ENCODE assay signal across 20 mouse cellular contexts in genomic region chr6:32144771-32145170, GRCm38 (mm10).
DNase-seq lines count a peak whose midpoint lies in the region; ATAC-seq and TF ChIP-seq lines count a peak whose summit lies in the region.
"Had no signal": no experiment of that assay in that cellular context is flagged by ENCODE, and none has a peak within 500 bp of the region (broad histone marks: within the 10 kb centered on the region; RNA-seq: fewer than 3 reads in every experiment).

No protein-coding gene starts in this region.

- no peak overlapping the region for H3K4me2 ChIP-seq in heart, embryonic 11.5 days
- H3K4me2 ChIP-seq: heart, embryonic 13.5 days; hindbrain, embryonic 14.5 days had no signal

- TF ChIP-seq CTCF in layer of hippocampus, adult 2 months (conservative IDR thresholded peaks at IDR 0.05), result no peak

- H3K36me3 ChIP-seq in heart, embryonic 10.5 days, result peaks cover 14% of the 10 kb centered on the region; the same call in 1 of the 2 replicates
- no peaks in the 10 kb centered on the region for H3K36me3 ChIP-seq in heart, embryonic 11.5 days (ENCODE audit: control insufficient read depth, insufficient read depth, low read length)
- H3K36me3 ChIP-seq: embryonic facial prominence, embryonic 10.5 days had no signal

- no peak overlapping the region for H3K4me3 ChIP-seq in heart, embryonic 10.5 days
- no peak overlapping the region for H3K4me3 ChIP-seq in heart, embryonic 11.5 days (ENCODE audit: low read depth, low read length)
- no peak overlapping the region for H3K4me3 ChIP-seq in layer of hippocampus, adult 2 months
- H3K4me3 ChIP-seq: embryonic facial prominence, embryonic 10.5 days; heart, embryonic 13.5 days had no signal

- WGBS in heart, embryonic 10.5 days, result 74% methylated on average over 4 of the region's 4 CpGs
- WGBS in heart, embryonic 11.5 days (ENCODE audit: insufficient replicate concordance), result 67% methylated on average over 4 of the region's 4 CpGs

- no peaks in the 10 kb centered on the region for H3K9me3 ChIP-seq in heart, embryonic 10.5 days
- no peaks in the 10 kb centered on the region for H3K9me3 ChIP-seq in heart, embryonic 11.5 days (replicated peaks; ENCODE audit: control insufficient read depth, low read length)
- H3K9me3 ChIP-seq: embryonic facial prominence, embryonic 10.5 days; heart, embryonic 13.5 days had no signal

- no peak overlapping the region for H3K27ac ChIP-seq in heart, embryonic 10.5 days
- no peak overlapping the region for H3K27ac ChIP-seq in heart, embryonic 11.5 days (ENCODE audit: low read depth, low read length)
- peak overlapping the region; percentile 48; the same call in 1 of the 2 replicates for H3K27ac ChIP-seq in layer of hippocampus, adult 2 months
- H3K27ac ChIP-seq: embryonic facial prominence, embryonic 10.5 days; heart, embryonic 13.5 days; hindbrain, embryonic 14.5 days had no signal

- no peak overlapping the region for H3K9ac ChIP-seq in heart, embryonic 11.5 days (ENCODE audit: low read depth, low read length)
- H3K9ac ChIP-seq: heart, embryonic 13.5 days; hindbrain, embryonic 14.5 days had no signal

- peak; percentile 52 for DNase-seq in heart, embryonic 10.5 days (ENCODE audit: low spot score)
- DNase-seq in layer of hippocampus, adult 2 months (ENCODE audit: low spot score in 2 of 2), result no peak
- DNase-seq in layer of hippocampus, postnatal 25 days (ENCODE audit: extremely low spot score in 1 of 2, low spot score in 1 of 2), result no peak
- peak; percentile 15 for DNase-seq in R1 (ENCODE audit: low read depth, low spot score)
- DNase-seq in forelimb bud, embryonic 11.5 days (ENCODE audit: low read depth, low spot score), result peak; percentile 30
- DNase-seq in gastrocnemius, adult 18-20 months (ENCODE audit: low spot score), result no peak
- DNase-seq in ovary, adult 18-20 months (ENCODE audit: low spot score), result no peak
- DNase-seq: adrenal gland, adult 2 months; adrenal gland, postnatal 25 days; cerebellum, adult 2 months; cerebellum, postnatal 10 days; gastrocnemius, postnatal 25 days; heart, postnatal 36 days; kidney, adult 11 months had no signal

- no peak for ATAC-seq in heart, embryonic 11.5 days (replicated peaks; ENCODE audit: insufficient number of reproducible peaks, low FRiP score, low TSS enrichment)
- ATAC-seq: forebrain, embryonic 14.5 days; Patski had no signal

- H3K27me3 ChIP-seq in heart, embryonic 10.5 days (ENCODE audit: insufficient read depth, poor library complexity, severe bottlenecking), result no peaks in the 10 kb centered on the region
- H3K27me3 ChIP-seq in heart, embryonic 11.5 days (ENCODE audit: control insufficient read depth, insufficient read depth, low read length), result no peaks in the 10 kb centered on the region
- H3K27me3 ChIP-seq: heart, embryonic 13.5 days; Patski had no signal

- no peaks in the 10 kb centered on the region for H3K4me1 ChIP-seq in heart, embryonic 10.5 days
- no peaks in the 10 kb centered on the region for H3K4me1 ChIP-seq in heart, embryonic 11.5 days (ENCODE audit: control insufficient read depth, insufficient read depth, low read length)
- H3K4me1 ChIP-seq: embryonic facial prominence, embryonic 10.5 days; heart, embryonic 13.5 days had no signal

Comparison
In these comparisons a context has a peak if more than half of its experiments do, and no peak if none do; other contexts are left out.
1. DNase-seq: peak in heart, embryonic 10.5 days (single experiment), R1 (single experiment) and forelimb bud, embryonic 11.5 days (single experiment); none in layer of hippocampus, adult 2 months (0 of 2), layer of hippocampus, postnatal 25 days (0 of 2), gastrocnemius, adult 18-20 months (single experiment) and ovary, adult 18-20 months (single experiment).